Mouse (Mus musculus) layer of hippocampus, postnatal 25 days (tissue): ENCODE data around the gene Lrpprc. TPM values are rescaled to one million over a fixed set of nuclear protein-coding genes. Genes with fewer than 3 reads are reported as not detected.
"Not testable (repeated sequence)": the region's sequence is repeated elsewhere in the genome, so short reads cannot be mapped to it uniquely, and the experiment has no call there.

ENCODE experiments used
- DNase-seq, 2 experiments: peaks; one replicate each; pipeline ENCODE4 v3.0.0; 2022; ENCODE audit warnings: mixed read lengths in 2 of 2, low spot score in 1 of 2; ENCODE audit errors: extremely low spot score in 1 of 2
- total RNA-seq, 2 experiments: library from RNA; stranded (reverse); gene quantifications; 2 replicates each; pipeline ENCODE4 v1.2.3; 2021

The Lrpprc gene
- total RNA-seq = 10 to 100 TPM; 60.3 to 61.0 TPM

DNA sequence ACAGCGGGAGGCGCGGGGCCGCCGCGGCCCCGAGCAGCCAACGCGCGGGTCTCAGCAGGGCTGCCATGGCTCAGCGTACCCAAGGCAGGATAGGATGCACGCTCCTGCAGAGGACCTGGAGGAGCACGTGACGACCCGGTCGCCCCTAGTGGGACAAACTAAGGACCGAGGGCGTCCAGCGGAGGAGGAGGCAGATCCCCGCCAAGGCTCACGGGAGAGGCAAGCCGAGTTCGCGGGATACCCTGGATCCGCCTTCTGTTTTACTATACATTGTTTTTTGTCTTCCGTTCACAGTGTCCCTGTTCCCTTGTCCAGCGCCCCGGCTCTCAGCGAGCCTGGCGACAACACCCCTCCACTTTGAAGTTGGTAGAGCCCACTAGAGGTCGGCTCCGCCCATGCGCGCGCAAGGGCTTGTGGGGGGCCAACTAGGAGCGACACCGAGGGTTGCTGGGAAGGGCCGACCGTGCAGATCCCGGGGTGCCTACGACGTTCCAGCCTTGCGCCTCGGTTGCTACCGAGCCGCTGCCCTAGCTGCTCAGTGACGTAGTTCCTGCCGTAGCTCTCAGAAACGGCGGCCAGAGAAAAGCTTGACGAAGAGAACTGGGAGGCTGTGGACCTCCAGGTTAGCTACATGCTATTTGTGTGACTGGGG lies at the start of gene Lrpprc:
TSS of gene Lrpprc (minus strand) at position 343 of the 652 bp plus-strand sequence.
- peak; percentile 91 to 96 for DNase-seq

DNA sequence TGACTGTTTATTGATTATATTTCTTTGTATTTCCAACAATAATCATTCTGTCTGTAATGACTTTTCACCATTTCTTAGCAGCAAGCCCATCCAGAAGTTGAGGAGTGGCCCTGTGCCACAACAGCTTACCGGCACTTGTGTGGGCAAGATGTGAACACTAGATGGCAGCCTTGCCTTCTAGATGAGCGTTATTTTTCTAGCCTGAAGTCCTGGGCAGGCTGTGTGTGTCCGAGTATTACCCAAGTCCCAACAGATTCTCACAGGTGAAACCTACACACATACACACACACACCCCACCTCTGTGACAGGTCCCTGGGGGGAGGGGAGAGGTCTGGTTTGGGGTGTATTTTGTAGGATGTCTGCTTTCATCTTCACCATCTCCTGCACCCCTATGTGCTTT lies 47.2 kb upstream of the Lrpprc start:
- peak; percentile 42 to 78 for DNase-seq

DNA sequence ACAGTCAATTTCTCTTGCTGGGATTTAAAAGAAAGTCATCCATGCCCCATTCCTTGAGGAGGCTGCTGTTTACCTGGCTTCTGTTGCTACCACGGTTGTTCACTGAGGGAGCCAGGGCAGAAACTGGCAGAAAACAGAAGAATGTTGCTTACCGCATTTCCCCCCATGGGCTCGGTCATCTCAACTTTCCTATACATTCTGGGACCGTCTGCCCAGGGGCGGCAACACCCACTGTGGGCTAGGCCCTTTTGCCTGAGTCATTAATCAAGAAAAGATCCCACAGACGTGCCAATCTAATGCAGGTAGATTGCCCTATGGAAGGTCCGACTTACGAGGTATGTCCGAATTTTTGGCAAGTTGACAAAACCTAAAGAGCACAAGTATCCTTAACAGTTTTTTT lies 44.7 kb upstream of the Lrpprc start:
- no peak for DNase-seq

DNA sequence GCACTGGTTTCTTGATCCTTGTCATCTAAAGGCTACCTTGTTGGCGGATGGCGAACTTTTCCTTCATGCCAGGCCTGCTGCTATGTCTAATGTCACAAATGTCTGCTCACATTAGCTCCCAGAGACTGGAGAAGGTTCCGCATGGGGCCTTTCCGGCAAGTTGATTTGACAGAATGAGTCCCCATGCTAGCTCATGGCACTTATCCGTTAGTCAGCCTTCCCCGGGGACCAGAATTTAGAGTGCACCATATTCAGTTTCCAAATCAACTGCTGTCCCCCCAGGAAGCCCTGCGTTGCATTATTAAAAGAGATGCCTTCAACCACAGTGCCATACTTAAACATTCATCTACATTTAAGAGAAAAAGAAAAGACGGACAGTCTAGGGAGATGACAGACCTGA lies 41.8 kb upstream of the Lrpprc start:
- no peak for DNase-seq

DNA sequence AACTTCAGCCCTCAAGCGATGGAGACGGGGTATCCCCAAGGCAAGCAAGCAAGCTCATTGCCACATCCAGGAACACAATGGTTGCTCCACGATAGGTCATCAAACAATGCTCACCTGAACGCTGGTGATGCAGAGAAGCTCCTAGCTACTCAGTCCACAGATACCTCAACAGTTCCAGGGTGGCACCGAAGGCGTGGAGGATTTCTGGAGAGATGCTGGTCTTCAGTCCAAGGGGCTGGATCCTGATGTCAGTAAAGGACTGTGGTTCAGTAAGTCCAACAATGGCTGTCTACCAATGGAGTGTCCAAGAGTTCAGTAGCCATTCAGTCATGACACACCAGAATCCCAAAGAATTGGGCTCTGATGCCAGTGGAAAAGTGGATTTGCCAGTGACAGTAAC lies 37.7 kb upstream of the Lrpprc start:
- DNase-seq = no peak

DNA sequence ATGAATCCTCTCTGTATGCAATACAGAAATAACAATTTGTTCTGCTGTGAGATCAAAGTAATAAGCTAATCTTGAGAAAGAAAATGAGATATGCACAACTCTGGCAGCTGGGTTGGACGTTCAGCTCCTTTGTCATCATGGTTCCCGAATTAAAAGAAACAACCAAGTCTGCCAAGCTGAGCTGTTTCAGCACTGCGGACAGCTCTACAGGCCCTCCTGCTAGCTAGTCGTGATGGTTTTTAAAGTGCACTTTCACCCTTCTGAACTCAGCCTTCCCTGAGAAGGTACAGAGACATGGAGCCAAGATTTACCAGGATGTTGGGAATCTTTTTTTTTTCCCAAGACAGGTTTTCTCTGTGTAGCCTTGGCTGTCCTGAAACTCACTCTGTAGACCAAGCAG lies 30.0 kb upstream of the Lrpprc start:
- DNase-seq = peak in 1 of 2 experiments; percentile 6

DNA sequence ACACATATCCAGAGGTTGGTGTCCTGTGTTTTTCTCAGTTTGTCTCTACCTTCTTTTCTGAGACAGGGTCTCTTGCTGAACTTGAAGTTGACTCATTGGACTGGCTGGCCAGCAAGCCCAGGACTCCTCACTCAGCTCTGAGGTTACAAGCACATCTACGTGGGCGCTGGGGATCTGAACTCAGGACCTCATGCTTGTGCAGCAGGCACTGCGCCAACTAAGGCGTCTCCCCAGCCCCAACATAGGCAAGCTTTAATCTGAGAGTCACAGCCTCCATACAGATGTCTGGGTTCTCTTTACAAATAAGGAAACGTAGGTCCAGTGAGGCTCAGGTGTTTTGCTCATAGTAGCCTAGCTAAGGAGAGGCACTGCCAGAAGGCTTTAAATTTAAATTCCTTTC lies 27.8 kb upstream of the Lrpprc start:
- DNase-seq = no peak

DNA sequence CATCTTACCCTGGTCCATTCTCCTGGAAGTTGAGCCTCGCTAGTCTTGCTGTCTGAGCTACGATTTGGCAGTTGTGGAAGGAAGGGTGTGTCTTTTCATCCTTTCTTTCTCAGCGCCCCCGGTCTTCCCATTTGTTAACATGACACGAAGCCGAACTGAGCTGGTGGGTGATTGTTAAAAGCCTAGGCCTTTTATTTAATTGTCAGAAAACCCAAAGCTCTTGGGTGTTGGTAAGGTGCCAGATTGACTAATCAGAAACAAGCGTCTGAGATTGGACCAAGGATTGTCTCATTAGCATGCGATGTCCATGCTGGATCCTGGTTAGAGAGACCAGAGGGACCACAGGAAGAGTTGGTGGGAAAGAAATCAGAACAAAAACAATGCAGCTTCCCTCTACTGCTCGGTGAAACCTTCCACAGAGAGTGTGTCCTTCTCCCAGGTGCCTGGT lies 25.4 kb upstream of the Lrpprc start:
- no peak for DNase-seq

DNA sequence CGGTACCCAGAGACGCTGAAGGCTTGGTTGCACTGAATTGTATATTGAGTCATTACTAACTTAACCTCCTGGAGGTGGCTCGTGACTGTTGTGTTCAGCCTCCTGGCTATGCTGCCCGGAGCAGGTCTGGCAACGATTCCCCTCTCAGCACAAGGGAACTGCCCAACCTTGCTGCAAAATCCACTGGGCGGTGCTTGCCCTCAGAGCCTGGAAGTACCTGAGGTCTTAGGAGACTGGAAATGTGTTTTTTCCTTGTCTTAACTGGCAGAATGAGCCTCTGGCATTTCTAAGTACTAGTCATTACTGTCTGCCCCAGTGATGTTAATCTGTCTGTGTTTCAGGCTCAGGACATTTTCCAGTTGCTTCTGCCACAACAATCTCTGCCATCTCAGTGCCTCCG lies 24.3 kb upstream of the Lrpprc start:
- DNase-seq = no peak

DNA sequence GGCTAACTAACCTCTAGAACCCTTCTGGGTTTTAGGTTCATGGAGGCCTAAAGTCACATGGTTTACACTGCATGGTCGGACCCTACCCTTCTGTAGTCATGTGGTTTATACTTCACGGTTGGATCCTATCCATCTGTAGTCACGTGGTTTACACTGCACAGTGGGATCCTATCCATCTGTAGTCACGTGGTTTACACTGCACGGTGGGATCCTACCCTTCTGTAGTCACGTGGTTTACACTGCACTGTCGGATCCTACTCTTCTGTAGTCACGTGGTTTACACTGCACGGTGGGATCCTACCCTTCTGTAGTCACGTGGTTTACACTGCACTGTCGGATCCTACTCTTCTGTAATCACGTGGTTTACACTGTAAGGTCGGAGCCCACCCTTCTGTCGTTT lies 23.6 kb upstream of the Lrpprc start:
- DNase-seq = not testable (repeated sequence)

DNA sequence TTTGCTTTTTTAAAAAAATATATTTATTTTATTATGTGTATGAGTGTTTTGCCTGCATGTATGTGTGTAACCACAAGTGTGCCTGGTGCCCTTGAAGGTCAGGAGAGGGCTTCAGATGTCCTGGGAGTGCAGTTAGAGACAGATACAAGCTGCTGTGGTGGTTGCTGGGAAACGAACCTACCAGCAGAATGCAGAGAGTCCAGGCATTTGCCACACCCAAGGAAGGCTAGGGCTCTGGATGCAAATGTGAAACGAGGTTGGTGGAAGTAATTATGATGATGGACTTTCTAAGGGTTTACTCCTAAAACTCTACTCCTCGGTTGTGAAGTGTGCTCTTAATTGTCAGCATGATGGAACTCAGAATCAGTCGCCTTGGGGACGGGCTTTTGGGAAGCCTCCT lies 1.4 kb upstream of the Lrpprc start:
- DNase-seq = no peak

DNA sequence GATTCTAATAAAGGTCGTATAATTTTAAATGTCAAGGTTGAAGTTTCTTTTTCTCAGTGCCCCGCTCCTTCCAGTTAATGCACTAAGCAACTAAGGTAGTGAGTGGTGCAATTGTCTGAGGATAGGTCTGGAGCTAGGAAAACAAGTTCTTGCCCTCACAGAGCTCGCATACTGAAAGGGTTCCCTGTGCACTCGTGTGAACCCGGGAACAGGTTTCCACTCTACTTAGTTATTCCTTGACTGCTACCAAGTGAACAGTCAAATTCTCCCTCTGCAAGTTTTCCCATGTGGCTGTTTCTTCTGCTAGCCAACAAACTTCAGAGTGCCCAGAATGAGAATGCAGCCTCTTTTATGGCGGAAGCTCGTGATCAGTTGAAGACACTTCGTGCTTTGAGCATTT lies 567 bp upstream of the Lrpprc start:
- no peak for DNase-seq

DNA sequence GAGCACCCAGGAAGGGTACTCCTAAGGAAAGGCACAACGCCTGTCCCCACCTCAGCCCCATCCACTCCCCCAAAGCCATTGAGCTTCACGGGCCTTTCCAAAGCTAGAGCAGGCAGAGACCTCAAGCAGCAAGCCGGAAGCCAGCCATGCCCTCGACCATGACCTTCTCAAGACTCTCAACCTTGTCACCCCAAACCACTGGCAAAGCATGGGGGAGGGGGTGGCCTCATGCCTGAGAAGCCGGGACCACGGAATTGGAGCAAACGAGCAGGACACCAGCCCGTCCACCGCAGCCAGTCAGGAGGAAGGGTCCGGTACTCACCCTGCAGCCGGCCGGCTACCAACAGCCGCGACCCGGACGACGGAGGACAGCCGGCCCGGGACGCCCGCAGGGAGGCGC lies 546 bp downstream of the Lrpprc start:
- no peak for DNase-seq

DNA sequence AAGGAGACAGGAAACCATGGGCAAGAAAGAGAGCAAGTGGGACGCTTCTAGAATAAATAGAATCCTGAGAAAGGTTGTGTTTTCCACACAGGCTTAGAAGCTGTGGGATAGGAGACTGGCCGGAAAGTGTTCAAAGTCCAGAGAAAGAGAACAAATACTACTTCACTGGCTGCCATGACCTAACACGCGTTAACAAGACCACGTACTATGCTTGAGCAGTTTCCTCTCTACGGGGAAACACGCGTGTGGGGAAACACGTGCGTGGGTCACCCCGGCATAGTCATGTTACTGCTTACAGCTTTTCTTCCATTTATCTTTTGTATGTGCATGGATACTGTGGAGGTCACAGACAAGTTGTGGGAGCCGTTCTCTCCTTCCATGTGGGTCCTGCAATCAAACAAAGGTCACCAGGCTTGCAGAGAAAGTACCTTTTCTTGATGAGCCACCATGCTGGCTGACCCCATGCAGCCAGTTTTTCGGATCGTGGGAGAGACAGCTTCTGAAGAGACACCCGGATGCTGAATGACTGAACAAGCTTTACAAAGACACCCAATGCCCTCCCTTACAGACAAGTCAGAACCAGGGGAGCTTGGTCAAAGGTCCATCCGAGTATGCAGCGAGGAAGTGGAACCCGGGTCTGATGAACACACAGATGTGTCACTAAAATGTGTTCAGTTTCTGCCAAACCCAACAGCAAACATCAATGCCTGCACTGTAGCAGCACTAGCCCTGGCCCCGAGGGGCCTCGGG lies 2.0 kb downstream of the Lrpprc start:
- DNase-seq = no peak

DNA sequence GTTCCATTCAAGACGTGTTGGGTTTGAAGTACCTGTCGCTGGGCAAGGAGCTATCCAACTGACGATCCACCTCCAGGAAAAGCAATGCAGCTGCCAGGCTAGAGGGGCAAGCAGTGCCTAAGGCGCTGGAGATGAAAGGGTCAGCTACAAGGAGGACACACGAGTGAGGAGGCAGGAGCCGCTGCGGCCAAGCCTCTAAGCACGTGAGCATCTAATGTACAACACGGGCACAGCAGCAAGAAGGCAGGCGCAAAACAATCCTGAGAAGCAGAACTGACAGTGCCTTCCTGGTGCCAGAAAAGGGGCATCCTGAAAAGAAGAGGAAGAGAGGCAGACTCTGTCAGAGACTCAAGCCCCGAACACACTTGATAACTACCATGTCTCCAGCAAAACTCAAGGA lies 3.1 kb downstream of the Lrpprc start:
- DNase-seq = no peak

DNA sequence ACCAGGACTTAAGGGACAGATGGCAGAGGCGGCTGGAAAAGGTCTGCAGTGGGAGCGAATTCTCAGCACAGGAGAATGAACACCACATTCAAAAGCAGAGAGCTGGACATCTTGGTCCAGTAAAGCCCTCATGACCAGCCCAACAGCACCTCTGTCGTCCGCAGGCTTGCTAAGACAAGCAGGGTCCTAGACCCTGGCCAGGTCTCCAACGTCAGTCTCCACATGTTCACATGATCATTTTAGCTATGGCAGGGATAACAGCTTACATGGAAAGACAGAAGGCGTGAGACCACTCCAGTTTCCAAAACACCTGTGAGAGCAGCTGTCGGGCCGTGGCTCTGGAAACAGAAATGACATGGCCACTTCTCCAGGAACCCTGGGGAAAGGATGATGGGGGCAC lies 3.7 kb downstream of the Lrpprc start:
- DNase-seq = no peak

DNA sequence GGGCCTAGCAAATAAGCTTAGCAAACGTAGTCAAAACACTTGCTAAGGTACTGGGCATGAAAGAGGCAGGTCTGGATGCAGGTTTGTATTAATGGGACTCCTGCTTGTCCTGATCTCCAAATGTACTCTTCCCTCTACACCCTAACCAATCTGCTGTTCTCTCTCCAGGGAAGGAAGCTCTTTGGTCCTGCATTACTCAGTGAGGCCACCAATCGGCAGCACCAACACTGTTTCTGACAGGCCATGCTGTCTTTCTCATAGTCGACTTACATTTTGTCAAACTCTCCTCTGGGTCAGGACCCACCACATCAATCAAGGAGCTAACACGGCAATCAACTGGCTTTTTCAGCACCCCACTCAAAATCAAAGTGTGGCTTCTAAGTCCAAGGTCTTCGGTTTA lies 5.4 kb downstream of the Lrpprc start:
- DNase-seq = no peak

DNA sequence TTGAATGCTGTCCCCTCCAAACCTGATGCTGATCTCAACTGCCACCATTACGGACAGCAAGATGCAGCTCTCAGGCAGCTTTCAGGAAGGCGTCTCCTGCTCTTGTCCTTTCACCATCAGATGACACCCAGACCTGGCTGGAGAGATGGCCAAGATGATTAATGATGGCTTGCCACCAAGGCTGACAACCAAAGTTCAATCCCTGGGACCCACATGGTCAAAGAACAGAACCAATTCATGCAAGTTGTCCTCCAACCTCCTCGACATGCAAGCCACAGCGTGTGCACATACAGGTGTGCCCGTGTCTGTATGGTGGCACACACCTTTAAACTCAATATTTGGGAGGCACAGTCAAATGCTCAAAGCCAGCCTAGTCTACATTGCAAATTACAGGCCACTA lies 7.1 kb downstream of the Lrpprc start:
- DNase-seq = no peak

DNA sequence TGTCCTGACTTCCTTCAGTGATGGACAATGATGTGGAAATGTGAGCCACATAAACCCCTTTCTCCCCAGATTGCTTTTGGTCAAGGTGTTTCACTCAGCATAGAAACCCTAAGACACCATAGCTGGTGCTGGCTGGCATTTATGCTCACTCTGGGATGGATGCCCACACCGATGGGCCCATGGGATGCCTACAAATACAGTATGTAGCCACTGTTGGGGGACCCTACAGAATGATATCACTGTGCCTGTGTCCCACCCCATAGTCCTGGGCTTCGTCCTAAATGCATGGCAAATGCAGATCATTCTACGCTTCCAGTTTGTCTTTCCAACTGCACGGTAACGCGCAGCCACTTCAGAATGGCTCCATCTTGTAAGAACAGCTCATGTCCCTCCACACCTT lies 10.3 kb downstream of the Lrpprc start:
- DNase-seq = no peak

DNA sequence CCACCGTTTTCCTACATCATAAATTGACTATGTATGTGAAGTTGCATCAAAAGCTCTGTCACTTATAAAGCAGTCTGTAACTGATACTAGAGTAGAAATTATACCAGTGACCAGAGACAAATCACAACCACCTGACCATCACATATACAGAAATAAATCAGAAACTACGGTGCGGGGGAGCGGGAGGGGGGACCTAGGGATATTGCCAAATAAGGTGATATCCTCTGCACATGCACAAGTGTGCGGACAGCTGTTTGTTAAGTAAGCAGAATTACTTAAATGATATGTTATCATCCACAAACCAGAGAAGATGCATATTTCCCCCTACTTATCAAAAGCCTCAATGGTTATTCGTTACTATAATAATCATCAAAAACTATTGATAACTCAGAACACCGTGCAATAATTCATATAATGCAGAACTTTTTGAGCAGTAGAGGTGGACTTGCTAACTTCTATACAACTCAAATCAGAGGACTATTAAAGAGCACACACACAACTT lies 12.1 kb downstream of the Lrpprc start:
- no peak for DNase-seq

DNA sequence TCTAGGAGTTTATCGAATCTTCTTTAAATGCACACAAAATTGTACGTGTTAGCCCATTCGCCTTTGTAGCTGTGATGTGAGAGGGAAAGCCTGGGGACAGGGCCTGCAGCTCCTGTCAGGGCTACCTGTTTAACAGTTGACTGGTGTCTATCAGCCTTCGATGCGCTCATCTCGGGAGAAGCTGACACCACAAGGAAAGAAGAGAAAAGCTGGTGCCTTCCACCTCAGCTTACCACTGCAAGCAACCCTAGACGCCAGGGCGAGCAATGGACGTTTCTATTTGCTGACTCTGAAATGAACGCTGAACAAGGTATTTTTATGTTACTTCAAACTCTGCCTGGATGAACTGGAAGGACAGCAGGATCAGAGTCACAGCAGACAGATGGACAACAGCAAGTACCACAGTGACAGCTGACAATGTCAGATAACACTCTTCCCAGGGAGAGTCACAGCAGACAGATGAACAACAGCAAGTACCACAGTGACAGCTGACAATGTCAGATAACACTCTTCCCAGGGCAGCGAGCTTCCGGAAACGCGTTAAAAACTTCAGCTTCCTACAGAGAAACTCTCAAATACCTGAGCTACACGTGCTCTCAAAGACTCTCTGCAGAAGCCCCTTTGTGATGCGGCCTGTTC lies 14.1 kb downstream of the Lrpprc start:
- DNase-seq = no peak

DNA sequence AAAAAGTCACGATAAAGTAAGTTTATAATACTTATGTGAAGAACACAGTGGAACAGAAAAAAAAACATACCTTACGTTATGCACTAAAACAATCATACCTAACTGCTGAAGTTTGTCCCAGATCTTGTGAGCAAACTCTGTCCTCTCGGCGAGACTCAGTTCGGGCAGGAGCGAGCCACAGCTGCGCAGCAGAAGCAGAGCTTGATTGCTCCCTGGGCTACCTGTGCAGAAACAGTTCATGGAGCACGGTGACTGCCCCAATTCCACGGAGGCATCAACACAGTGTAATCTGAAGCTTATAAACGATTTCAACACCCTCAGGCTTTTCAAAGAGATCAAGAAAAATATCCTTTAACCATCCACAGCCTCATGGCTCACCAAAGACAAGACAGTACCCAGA lies 15.3 kb downstream of the Lrpprc start:
- no peak for DNase-seq
